Mouse (Mus musculus): ENCODE results near the gene Nos3.

The Nos3 gene

DNA sequence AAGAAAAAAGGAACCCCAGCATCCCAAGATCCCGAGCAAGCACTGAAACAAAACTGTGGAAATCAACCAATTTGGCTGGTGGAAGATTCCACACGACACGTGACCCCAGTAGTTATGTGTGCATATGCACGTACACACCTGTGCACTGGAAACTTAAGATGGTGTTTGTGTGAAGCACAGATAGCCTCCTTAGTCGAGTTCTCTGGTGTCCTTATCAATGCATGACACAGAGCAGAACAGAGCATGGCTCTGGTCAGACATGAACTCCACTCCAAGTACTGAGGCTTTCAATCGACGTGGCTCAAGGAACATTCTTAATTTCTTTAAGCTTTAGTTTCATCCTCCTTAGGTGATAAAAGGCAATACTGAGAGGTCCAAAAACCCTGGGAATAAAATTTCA, 18.3 kb upstream of the Nos3 start:
- DNase-seq = no peak

DNA sequence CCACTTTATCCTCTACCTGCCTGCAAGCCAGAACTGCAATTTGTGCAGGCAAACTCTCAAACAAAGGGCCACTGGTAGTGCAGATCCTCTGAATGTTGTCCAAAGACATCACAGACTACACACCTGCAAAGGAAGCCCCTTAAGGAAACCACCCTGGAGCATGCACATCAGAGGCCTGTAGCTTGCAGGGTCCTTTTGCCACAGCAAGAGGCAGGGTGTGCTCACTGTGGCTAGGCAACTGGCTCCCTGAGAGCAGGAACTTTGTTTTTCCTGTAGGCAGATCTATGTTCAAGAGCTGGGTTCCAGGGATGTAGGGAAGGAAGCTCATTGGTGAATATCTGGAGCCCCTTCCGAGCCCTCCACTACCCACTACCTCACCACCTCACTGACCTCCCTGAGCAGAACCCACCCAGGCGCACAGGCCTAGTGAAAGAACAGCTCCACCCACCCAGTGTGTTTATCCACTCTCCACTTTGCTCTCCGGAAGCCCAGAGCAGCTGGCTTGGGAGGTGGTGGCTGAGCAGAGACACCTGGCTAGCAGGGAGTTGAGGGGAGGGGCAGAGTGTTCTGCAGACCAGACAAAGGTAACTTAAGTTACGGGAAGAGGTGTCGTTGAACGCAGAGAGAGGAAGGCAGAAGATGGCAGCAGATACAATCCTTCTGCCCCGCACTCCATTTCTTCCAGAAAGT, 17.3 kb upstream of the Nos3 start:
- no peak for DNase-seq

GRCm38 (mm10) chr5:24348128-24348527, 16.5 kb upstream of the Nos3 start:
- DNase-seq = peak; percentile 78

DNA sequence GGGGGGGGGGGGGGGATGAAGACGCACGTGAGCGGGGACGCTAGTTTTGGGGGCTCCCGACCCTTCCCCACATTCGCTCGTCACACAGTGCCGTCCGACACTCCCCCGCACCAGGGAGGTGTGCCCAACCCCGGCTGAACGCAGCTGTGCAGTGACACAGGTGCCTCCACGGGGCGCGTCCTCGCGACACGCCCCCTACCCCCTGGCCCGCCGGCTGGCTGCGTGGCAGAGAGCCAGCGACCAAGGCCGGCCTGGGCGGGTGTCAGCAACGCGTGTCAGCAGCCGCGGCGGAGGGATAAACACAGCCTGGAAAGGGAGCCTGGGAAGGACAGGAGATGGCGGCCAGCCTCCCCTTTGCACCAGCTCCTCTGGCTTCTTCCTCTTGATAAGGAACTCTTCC, 16.1 kb upstream of the Nos3 start:
- peak; percentile 31 for DNase-seq

- no peak for DNase-seq
Observed at GRCm38 (mm10) chr5:24350073-24350472, 14.5 kb upstream of the Nos3 start.

DNA sequence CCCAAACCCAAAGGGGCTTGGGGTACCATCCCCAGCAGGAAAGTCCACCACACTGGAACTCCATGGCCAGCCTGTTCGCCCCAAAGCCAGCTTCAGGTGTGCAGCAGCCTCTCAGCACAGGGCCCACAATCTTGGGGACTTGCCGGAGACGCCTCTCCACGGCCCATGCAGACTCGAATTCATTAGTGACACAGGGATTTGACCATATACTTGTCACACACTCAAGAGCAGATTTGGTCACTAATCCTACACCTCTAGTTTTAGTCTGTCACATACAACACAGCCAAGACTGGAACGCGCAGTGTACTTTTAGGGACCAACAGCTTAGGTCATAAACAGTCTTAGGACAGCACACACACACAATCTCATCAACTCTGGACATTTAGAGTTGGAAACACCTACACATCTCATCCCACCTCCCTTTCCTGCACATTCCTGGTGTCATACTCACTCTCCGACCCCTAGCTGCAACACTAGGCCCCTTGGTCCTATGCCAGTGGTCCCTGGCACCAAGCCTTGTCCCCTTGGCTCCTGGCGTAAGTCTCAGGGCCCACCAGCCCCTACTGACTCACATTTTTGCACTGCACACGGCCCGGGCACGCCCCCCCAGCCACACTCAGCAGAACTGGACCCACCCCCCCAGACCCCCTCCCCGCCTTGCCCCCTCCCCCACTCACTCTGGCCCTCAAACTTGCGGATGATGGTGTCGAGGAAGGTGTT, 13.9 kb upstream of the Nos3 start:
- no peak for DNase-seq

GRCm38 (mm10) chr5:24351278-24351677, 13.3 kb upstream of the Nos3 start, which contains the start of gene Kcnh2:
Gene Kcnh2, minus strand, starts transcription at chr5:24351604.
- DNase-seq = no peak

GRCm38 (mm10) chr5:24351701-24352171, 12.9 kb upstream of the Nos3 start:
- DNase-seq = peak; percentile 79

DNA sequence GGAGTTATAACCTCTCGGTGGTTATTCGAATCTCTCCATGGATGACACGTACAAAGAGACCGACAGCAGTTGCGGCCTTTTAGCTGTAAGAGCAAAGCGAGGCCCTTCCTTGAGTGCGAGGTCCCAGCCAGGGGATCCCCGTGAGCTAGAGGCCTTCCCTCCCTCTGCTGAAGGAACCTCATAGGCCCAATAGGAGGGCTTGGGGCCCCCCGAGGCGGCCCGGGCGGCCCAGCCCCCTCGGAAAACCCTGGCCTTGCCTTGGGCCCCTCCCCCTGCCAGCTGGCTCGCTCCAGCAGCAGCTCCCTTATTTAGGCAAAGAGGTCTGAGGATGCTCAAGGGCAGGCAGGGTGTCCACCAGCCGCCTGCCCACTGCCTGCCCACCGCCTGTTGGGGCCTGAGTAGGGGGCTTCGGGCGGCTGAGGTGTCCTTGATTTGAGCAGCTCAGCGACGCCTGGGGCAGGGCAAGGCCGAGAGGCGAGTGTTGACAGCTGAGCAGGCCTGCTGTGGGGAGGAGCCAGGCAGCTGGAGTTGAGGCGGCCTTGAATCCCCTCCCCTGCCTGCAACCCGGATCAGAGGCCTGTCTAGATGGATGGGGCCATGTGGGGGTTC, 12.3 kb upstream of the Nos3 start:
- peak; percentile 49 for DNase-seq

GRCm38 (mm10) chr5:24353327-24353726, 11.3 kb upstream of the Nos3 start:
- no peak for DNase-seq

- no peak for DNase-seq
Observed at GRCm38 (mm10) chr5:24356764-24357163, 7.8 kb upstream of the Nos3 start.

GRCm38 (mm10) chr5:24357461-24357860, 7.1 kb upstream of the Nos3 start:
- DNase-seq = peak; percentile 83

DNA sequence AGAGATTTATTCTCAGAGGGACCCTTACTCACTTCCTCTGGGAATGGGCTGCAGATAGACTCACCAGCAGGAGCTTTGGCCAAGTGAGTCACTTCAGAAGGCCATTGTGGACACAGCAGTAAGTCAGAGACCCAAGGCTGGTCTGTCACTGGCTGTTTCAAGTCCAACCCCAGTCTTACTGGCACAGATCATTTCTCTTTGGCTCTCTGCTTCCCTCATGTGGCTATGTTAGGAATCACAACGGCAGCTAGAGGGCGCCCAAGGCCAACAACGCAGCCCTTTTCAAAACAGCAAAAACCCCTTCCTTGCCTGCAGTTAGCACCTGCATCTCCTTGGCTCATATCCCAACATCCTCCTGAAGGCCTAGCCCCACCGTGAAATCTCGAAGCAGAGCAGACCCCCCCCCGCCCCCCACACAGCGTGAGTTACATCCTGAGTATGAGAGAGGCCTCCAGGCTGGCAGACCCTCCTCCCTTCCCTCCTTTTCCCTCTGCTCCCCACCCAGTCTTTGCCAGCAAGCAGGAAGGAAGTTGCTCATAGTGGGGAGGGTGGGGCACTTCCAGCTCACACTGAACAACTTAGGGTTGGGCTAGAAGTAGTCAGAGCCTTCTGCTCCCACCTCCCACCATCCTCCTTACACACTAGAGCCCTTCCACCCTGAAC, 3.7 kb upstream of the Nos3 start:
- DNase-seq = peak; percentile 70

- no peak for DNase-seq
Observed at GRCm38 (mm10) chr5:24363467-24363866, 1.1 kb upstream of the Nos3 start.

- DNase-seq = no peak
Observed at GRCm38 (mm10) chr5:24364061-24364460, 549 bp upstream of the Nos3 start.

- no peak for DNase-seq
Observed at GRCm38 (mm10) chr5:24364963-24365362, 353 bp downstream of the Nos3 start.

GRCm38 (mm10) chr5:24365528-24365927, 918 bp downstream of the Nos3 start:
- DNase-seq = peak; percentile 14

- DNase-seq = no peak
Observed at GRCm38 (mm10) chr5:24366426-24366825, 1.8 kb downstream of the Nos3 start.

GRCm38 (mm10) chr5:24369767-24370166, 5.2 kb downstream of the Nos3 start:
- no peak for DNase-seq

DNA sequence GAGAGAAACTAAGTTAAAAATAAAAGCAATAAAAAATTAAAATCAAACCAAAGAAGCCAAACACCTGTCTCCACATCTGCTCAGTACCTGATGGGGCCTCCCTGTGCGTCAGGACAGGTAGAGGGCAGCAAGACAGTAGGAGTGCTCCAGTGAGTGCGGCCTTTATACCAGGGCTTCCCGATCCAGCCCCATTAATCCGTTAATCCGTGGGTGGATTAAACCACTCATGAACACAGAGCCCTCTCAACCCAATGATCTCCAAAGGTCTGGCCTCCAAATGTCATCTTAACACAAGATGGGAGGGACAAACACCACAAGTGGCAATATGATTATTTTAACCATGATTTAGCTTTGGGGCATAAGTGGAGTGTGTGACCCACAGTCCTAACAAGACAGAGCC, 9.2 kb downstream of the Nos3 start:
- DNase-seq = no peak

GRCm38 (mm10) chr5:24374216-24374615, 9.6 kb downstream of the Nos3 start:
- DNase-seq = no peak

GRCm38 (mm10) chr5:24374666-24375328, 10.2 kb downstream of the Nos3 start:
- no peak for DNase-seq

- DNase-seq = no peak
Observed at GRCm38 (mm10) chr5:24378700-24379099, 14.1 kb downstream of the Nos3 start.
